Comparison of ENCODE assay signal across 8 mouse cellular contexts in genomic region chr15:83593189-83593585, GRCm38 (mm10). TPM values are rescaled to one million over a fixed set of nuclear protein-coding genes. Genes with fewer than 3 reads are reported as not detected.
DNase-seq lines count a peak whose midpoint lies in the region; ATAC-seq lines count a peak whose summit lies in the region.

No protein-coding gene starts in this region.

- H3K27me3 ChIP-seq in heart, embryonic 10.5 days (ENCODE audit: insufficient read depth, poor library complexity, severe bottlenecking) = no peaks in the 10 kb centered on the region
- H3K27me3 ChIP-seq in hindbrain, embryonic 14.5 days (ENCODE audit: control insufficient read depth, insufficient read depth, low read length) = no peaks in the 10 kb centered on the region
- H3K27me3 ChIP-seq in midbrain, embryonic 14.5 days (ENCODE audit: control insufficient read depth, insufficient read depth, low read length) = no peaks in the 10 kb centered on the region

- H3K4me2 ChIP-seq in hindbrain, embryonic 14.5 days (replicated peaks) = peak overlapping the region; percentile 75
- H3K4me2 ChIP-seq in midbrain, embryonic 14.5 days (ENCODE audit: low read length) = peak overlapping the region; percentile 85

- H3K9me3 ChIP-seq in heart, embryonic 10.5 days = no peaks in the 10 kb centered on the region
- no peaks in the 10 kb centered on the region for H3K9me3 ChIP-seq in hindbrain, embryonic 14.5 days (ENCODE audit: control insufficient read depth, low read length)
- no peaks in the 10 kb centered on the region for H3K9me3 ChIP-seq in midbrain, embryonic 14.5 days (ENCODE audit: control insufficient read depth, low read length)

- intact Hi-C loops in left cerebral cortex, postnatal 14 days (cut with DNase I) = no loop called here

- peaks cover 21% of the 10 kb centered on the region for H3K36me3 ChIP-seq in heart, embryonic 10.5 days
- H3K36me3 ChIP-seq in hindbrain, embryonic 14.5 days (replicated peaks; ENCODE audit: control insufficient read depth, insufficient read depth) = peaks cover 4% of the 10 kb centered on the region; the same call in 1 of the 2 replicates
- H3K36me3 ChIP-seq in midbrain, embryonic 14.5 days (ENCODE audit: control insufficient read depth, insufficient read depth, low read length) = peaks cover 9% of the 10 kb centered on the region; the same call in 1 of the 2 replicates

- peak overlapping the region; percentile 92 for H3K4me3 ChIP-seq in heart, embryonic 10.5 days
- no peak overlapping the region for H3K4me3 ChIP-seq in hindbrain, embryonic 14.5 days (replicated peaks; ENCODE audit: low read length)
- peak overlapping the region; percentile 58; the same call in 1 of the 2 replicates for H3K4me3 ChIP-seq in midbrain, embryonic 14.5 days (replicated peaks; ENCODE audit: low read depth, low read length)

- H3K9ac ChIP-seq in hindbrain, embryonic 14.5 days = peak overlapping the region; percentile 83
- peak overlapping the region; percentile 61; the same call in 1 of the 2 replicates for H3K9ac ChIP-seq in midbrain, embryonic 14.5 days (replicated peaks; ENCODE audit: low read length)

- peak overlapping the region; percentile 81 for H3K27ac ChIP-seq in heart, embryonic 10.5 days
- H3K27ac ChIP-seq in hindbrain, embryonic 14.5 days = no peak overlapping the region
- no peak overlapping the region for H3K27ac ChIP-seq in midbrain, embryonic 14.5 days (replicated peaks; ENCODE audit: low read depth, low read length)

- DNase-seq in heart, embryonic 10.5 days (ENCODE audit: low spot score) = no peak
- DNase-seq in heart, postnatal 4 days = no peak
- peak; percentile 57 to 65 for DNase-seq in adrenal gland, postnatal 36 days
- DNase-seq in hindbrain, embryonic 14.5 days (ENCODE audit: low spot score) = no peak
- no peak for DNase-seq in midbrain, embryonic 14.5 days
- DNase-seq in left cerebral cortex, postnatal 14 days (ENCODE audit: low spot score in 2 of 2) = no peak
- DNase-seq in spleen, adult 12 weeks (ENCODE audit: low spot score) = no peak
- no peak for DNase-seq in right cerebral cortex, postnatal 4 days

- ATAC-seq in hindbrain, embryonic 14.5 days (ENCODE audit: low FRiP score) = no peak
- ATAC-seq in midbrain, embryonic 14.5 days (ENCODE audit: low FRiP score, low TSS enrichment) = no peak

- H3K4me1 ChIP-seq in heart, embryonic 10.5 days = peaks cover 50% of the 10 kb centered on the region
- H3K4me1 ChIP-seq in hindbrain, embryonic 14.5 days (replicated peaks; ENCODE audit: control insufficient read depth, insufficient read depth, low read length) = peaks cover 13% of the 10 kb centered on the region
- H3K4me1 ChIP-seq in midbrain, embryonic 14.5 days (ENCODE audit: control insufficient read depth, insufficient read depth, low read length) = peaks cover 16% of the 10 kb centered on the region

RNA-seq across cellular contexts. Expression of gene Ttll12, which starts 1.8 kb away (rescaled TPM):
- polyA plus RNA-seq in heart, embryonic 10.5 days (2016; fragmentation: Nextera tagmentation; extraction: Ambion mirVana) = 39.7 and 44.0 TPM in 2 replicates
- 1 to 10 TPM; 9.3 TPM for total RNA-seq in heart, postnatal 4 days (2021)
- total RNA-seq in adrenal gland, postnatal 36 days (2021) = 10 to 100 TPM; 33.4 to 41.1 TPM
- polyA plus RNA-seq in hindbrain, embryonic 14.5 days (2014; fragmentation: Nextera tagmentation; extraction: Ambion mirVana) = 43.1 and 44.4 TPM in 2 replicates
- 47.2 and 50.7 TPM in 2 replicates for polyA plus RNA-seq in midbrain, embryonic 14.5 days (2014; fragmentation: Nextera tagmentation; extraction: Ambion mirVana)
- 10 to 100 TPM; 16.2 to 17.2 TPM for total RNA-seq in left cerebral cortex, postnatal 14 days (2021)

RNA-seq across cellular contexts. Expression of gene Mcat, which starts 29.6 kb away (rescaled TPM):
- polyA plus RNA-seq in heart, embryonic 10.5 days (2016; fragmentation: Nextera tagmentation; extraction: Ambion mirVana) = 37.7 and 40.0 TPM in 2 replicates
- 10 to 100 TPM; 33.0 to 34.4 TPM for total RNA-seq in heart, postnatal 4 days (2021)
- total RNA-seq in adrenal gland, postnatal 36 days (2021) = 10 to 100 TPM; 35.2 to 39.4 TPM
- 33.2 and 37.6 TPM in 2 replicates for polyA plus RNA-seq in hindbrain, embryonic 14.5 days (2014; fragmentation: Nextera tagmentation; extraction: Ambion mirVana)
- polyA plus RNA-seq in midbrain, embryonic 14.5 days (2014; fragmentation: Nextera tagmentation; extraction: Ambion mirVana) = 30.3 and 36.2 TPM in 2 replicates
- 10 to 100 TPM; 29.0 to 31.1 TPM for total RNA-seq in left cerebral cortex, postnatal 14 days (2021)

RNA-seq across cellular contexts. Expression of gene Tspo, which starts 29.8 kb away (rescaled TPM):
- polyA plus RNA-seq in heart, embryonic 10.5 days (2016; fragmentation: Nextera tagmentation; extraction: Ambion mirVana) = 97.0 and 141 TPM in 2 replicates
- total RNA-seq in heart, postnatal 4 days (2021) = 10 to 100 TPM; 78.3 to 85.3 TPM
- total RNA-seq in adrenal gland, postnatal 36 days (2021) = 100 to 1,000 TPM; 495 to 614 TPM
- polyA plus RNA-seq in hindbrain, embryonic 14.5 days (2014; fragmentation: Nextera tagmentation; extraction: Ambion mirVana) = 10.0 and 12.2 TPM in 2 replicates
- 3.4 and 12.2 TPM in 2 replicates for polyA plus RNA-seq in midbrain, embryonic 14.5 days (2014; fragmentation: Nextera tagmentation; extraction: Ambion mirVana)
- 1 to 10 TPM; 2.4 to 2.8 TPM for total RNA-seq in left cerebral cortex, postnatal 14 days (2021)

Comparison
In these comparisons a context has a peak if more than half of its experiments do, and no peak if none do; other contexts are left out.
1. DNase-seq: peak in adrenal gland, postnatal 36 days (2 of 2); none in heart, embryonic 10.5 days (single experiment), heart, postnatal 4 days (single experiment), hindbrain, embryonic 14.5 days (single experiment), midbrain, embryonic 14.5 days (single experiment), left cerebral cortex, postnatal 14 days (0 of 2), spleen, adult 12 weeks (single experiment) and right cerebral cortex, postnatal 4 days (single experiment).
2. RNA of gene Tspo, which starts 29.8 kb away (total RNA-seq): 495 to 614 TPM in adrenal gland, postnatal 36 days and 78.3 to 85.3 TPM in heart, postnatal 4 days; 2.4 to 2.8 TPM in left cerebral cortex, postnatal 14 days; every median in the first group is over 10 times any median in the second.